Mouse (Mus musculus): ENCODE data around the gene Cep97.
"Not testable (repeated sequence)": the region's sequence is repeated elsewhere in the genome, so short reads cannot be mapped to it uniquely, and the experiment has no call there.

The Cep97 gene

GRCm38 (mm10) chr16:55934453-55935037 lies at the start of gene Cep97:
Cep97 (minus strand) TSS chr16:55934855.
- peak; percentile 90 for DNase-seq

- peak; percentile 28 for DNase-seq
These were observed 40.2 kb upstream of the Cep97 start for GRCm38 (mm10) chr16:55974903-55975285.

- DNase-seq: peak; percentile 93
These were observed 39.7 kb upstream of the Cep97 start for GRCm38 (mm10) chr16:55974256-55974902.

GRCm38 (mm10) chr16:55973431-55974255 lies 39.0 kb upstream of the Cep97 start, which contains the start of gene Zbtb11:
Zbtb11 (plus strand) TSS chr16:55973883.
- DNase-seq: peak; percentile 98

GRCm38 (mm10) chr16:55972626-55973201 lies 38.1 kb upstream of the Cep97 start:
- no peak for DNase-seq

GRCm38 (mm10) chr16:55971735-55972615 lies 37.3 kb upstream of the Cep97 start:
- DNase-seq: no peak

GRCm38 (mm10) chr16:55970416-55970815 lies 35.8 kb upstream of the Cep97 start:
- no peak for DNase-seq

- DNase-seq: peak; percentile 59
These were observed 34.5 kb upstream of the Cep97 start for GRCm38 (mm10) chr16:55969147-55969546.

- DNase-seq: no peak
These were observed 32.6 kb upstream of the Cep97 start for GRCm38 (mm10) chr16:55967221-55967620.

GRCm38 (mm10) chr16:55966212-55966871 lies 31.7 kb upstream of the Cep97 start, which contains the start of gene Rpl24:
Rpl24 (plus strand) TSS chr16:55966275.
- DNase-seq: peak; percentile 92

GRCm38 (mm10) chr16:55964126-55964949 lies 29.7 kb upstream of the Cep97 start:
- peak; percentile 48 for DNase-seq

GRCm38 (mm10) chr16:55963068-55963467 lies 28.4 kb upstream of the Cep97 start:
- not testable (repeated sequence) for DNase-seq

GRCm38 (mm10) chr16:55954196-55954595 lies 19.5 kb upstream of the Cep97 start:
- not testable (repeated sequence) for DNase-seq

- DNase-seq: no peak
These were observed 18.1 kb upstream of the Cep97 start for GRCm38 (mm10) chr16:55952771-55953170.

GRCm38 (mm10) chr16:55951679-55952327 lies 17.1 kb upstream of the Cep97 start:
- no peak for DNase-seq

- peak; percentile 81 for DNase-seq
These were observed 16.5 kb upstream of the Cep97 start for GRCm38 (mm10) chr16:55950946-55951678.

GRCm38 (mm10) chr16:55950462-55950861 lies 15.8 kb upstream of the Cep97 start:
- no peak for DNase-seq

- DNase-seq: peak; percentile 48
These were observed 14.3 kb upstream of the Cep97 start for GRCm38 (mm10) chr16:55948963-55949362.

GRCm38 (mm10) chr16:55947876-55948410 lies 13.3 kb upstream of the Cep97 start:
- DNase-seq: not testable (repeated sequence)

Data from liver (tissue).